Mouse (Mus musculus) CH12.LX (cell line): ENCODE measurements around the gene Igdcc4. TPM values are rescaled to one million over a fixed set of nuclear protein-coding genes. Genes with fewer than 3 reads are reported as not detected.

ENCODE experiments used
- DNase-seq: peaks from one replicate; pipeline ENCODE4 v3.0.0-alpha.2; 2013; ENCODE audit errors: extremely low read depth
- H3K27ac ChIP-seq: 2 replicates; pipeline ENCODE4 v1.5.1; 2012; ENCODE audit warnings: low read depth, mild to moderate bottlenecking, control low read depth, moderate library complexity; ENCODE audit not compliant: insufficient read depth
- H3K27me3 ChIP-seq: replicated peaks from 2 replicates; pipeline ENCODE3; 2012; ENCODE audit warnings: inconsistent platforms
- H3K36me3 ChIP-seq, 2 experiments: replicated peaks in 1 of 2; 2 replicates each; pipeline versions ENCODE3 to v1.6.1; 2012; ENCODE audit warnings: inconsistent platforms in 1 of 2, low read length in 1 of 2, mild to moderate bottlenecking in 1 of 2, mixed read lengths in 1 of 2, moderate library complexity in 1 of 2; ENCODE audit not compliant: control insufficient read depth in 1 of 2, insufficient read depth in 1 of 2
- H3K4me1 ChIP-seq, 2 experiments: 2 replicates each; pipeline ENCODE4 v1.6.1; 2012; ENCODE audit warnings: inconsistent platforms in 1 of 2, moderate library complexity in 1 of 2; ENCODE audit not compliant: insufficient read depth in 2 of 2, control insufficient read depth in 1 of 2
- H3K4me2 ChIP-seq: 2 replicates; pipeline ENCODE4 v1.6.1; 2012; ENCODE audit warnings: low read depth, mild to moderate bottlenecking, control low read depth; ENCODE audit not compliant: poor library complexity, insufficient read depth, severe bottlenecking
- H3K4me3 ChIP-seq, 3 experiments: fragments of 150-350 bp in 1 of 3; sonication (generic) in 1 of 3; replicated peaks in 1 of 3; 2 replicates each; pipeline versions ENCODE3 to v1.5.1; 2011 to 2012; ENCODE audit warnings: low read depth in 2 of 3, low read length in 2 of 3, mild to moderate bottlenecking in 2 of 3, moderate library complexity in 2 of 3, control low read depth in 1 of 3, improper control_type of control experiment in 1 of 3, inconsistent platforms in 1 of 3, mixed read lengths in 1 of 3; ENCODE audit not compliant: poor library complexity in 1 of 3
- H3K79me2 ChIP-seq: replicated peaks from 2 replicates; pipeline ENCODE4 v1.6.1; 2012; ENCODE audit warnings: mild to moderate bottlenecking, moderate library complexity; ENCODE audit not compliant: control insufficient read depth, poor library complexity, insufficient read depth, severe bottlenecking; ENCODE audit errors: extremely low read depth
- H3K9ac ChIP-seq: 2 replicates; pipeline ENCODE4 v1.6.1; 2012; ENCODE audit warnings: low read depth, mild to moderate bottlenecking, control low read depth, moderate library complexity; ENCODE audit not compliant: insufficient read depth
- H3K9me3 ChIP-seq: replicated peaks from 2 replicates; pipeline ENCODE3; 2012; ENCODE audit warnings: low read length, inconsistent platforms, mixed read lengths
- CHD1 ChIP-seq: IDR thresholded peaks from 2 replicates; pipeline ENCODE4 v1.6.1; 2012; ENCODE audit warnings: low read depth, low read length, improper control_type of control experiment, inconsistent platforms
- ELF1 ChIP-seq: IDR thresholded peaks from 2 replicates; pipeline ENCODE4 v1.6.1; 2014; ENCODE audit warnings: low read depth, mild to moderate bottlenecking, inconsistent platforms, low read length, improper control_type of control experiment
- EP300 ChIP-seq: IDR thresholded peaks from 2 replicates; pipeline ENCODE4 v1.6.1; 2011; ENCODE audit warnings: low read length, improper control_type of control experiment
- ETS1 ChIP-seq: conservative IDR thresholded peaks from 2 replicates; pipeline ENCODE4 v1.6.1; 2012; ENCODE audit warnings: low read depth, mild to moderate bottlenecking, inconsistent platforms, low read length, improper control_type of control experiment, moderate library complexity
- HCFC1 ChIP-seq: IDR thresholded peaks from 2 replicates; pipeline ENCODE4 v1.6.1; 2012; ENCODE audit warnings: low read depth, mild to moderate bottlenecking, inconsistent platforms, low read length, improper control_type of control experiment
- MAFK ChIP-seq: IDR thresholded peaks from 2 replicates; pipeline ENCODE4 v1.6.1; 2011; ENCODE audit warnings: low read length, improper control_type of control experiment; ENCODE audit not compliant: insufficient replicate concordance
- MAX ChIP-seq: IDR thresholded peaks from 2 replicates; pipeline ENCODE4 v1.6.1; 2011; ENCODE audit warnings: low read length, improper control_type of control experiment
- MEF2A ChIP-seq: IDR thresholded peaks from 2 replicates; pipeline ENCODE4 v1.6.1; 2014; ENCODE audit warnings: low read depth, mild to moderate bottlenecking, inconsistent platforms, low read length, improper control_type of control experiment, borderline replicate concordance
- MXI1 ChIP-seq: IDR thresholded peaks from 2 replicates; pipeline ENCODE4 v1.6.1; 2011; ENCODE audit warnings: mild to moderate bottlenecking, low read depth, low read length, improper control_type of control experiment
- MYC ChIP-seq: IDR thresholded peaks from 2 replicates; pipeline ENCODE4 v1.6.1; 2011; ENCODE audit warnings: low read depth, mild to moderate bottlenecking, improper control_type of control experiment, low read length
- RCOR1 ChIP-seq: conservative IDR thresholded peaks from 2 replicates; pipeline ENCODE4 v1.6.1; 2012; ENCODE audit warnings: low read depth, mild to moderate bottlenecking, inconsistent platforms, low read length, improper control_type of control experiment
- SIN3A ChIP-seq: IDR thresholded peaks from 2 replicates; pipeline ENCODE4 v1.6.1; 2012; ENCODE audit warnings: low read length, improper control_type of control experiment, inconsistent platforms
- TCF12 ChIP-seq: IDR thresholded peaks from 2 replicates; pipeline ENCODE4 v1.6.1; 2014; ENCODE audit warnings: low read depth, mild to moderate bottlenecking, inconsistent platforms, low read length, improper control_type of control experiment
- UBTF ChIP-seq: IDR thresholded peaks from 2 replicates; pipeline ENCODE4 v1.6.1; 2012; ENCODE audit warnings: low read depth, mild to moderate bottlenecking, inconsistent platforms, low read length, improper control_type of control experiment, moderate library complexity
- USF1 ChIP-seq: IDR thresholded peaks from 2 replicates; pipeline ENCODE4 v1.6.1; 2014; ENCODE audit warnings: low read depth, mild to moderate bottlenecking, inconsistent platforms, low read length, improper control_type of control experiment
- dilution Hi-C: fragments of 300-500 bp; cut with MboI; formaldehyde crosslinking; loops from 2 replicates; pipeline ENCODE4 v1.14.3; 2020; ENCODE audit warnings: low sequenced_read_pairs; ENCODE audit not compliant: extremely low pct_unique_long_range_greater_than_20kb, extremely low pct_ligation_motif_present
- in situ Hi-C: fragments of 300-500 bp; cut with MboI; formaldehyde crosslinking; loops from 3 replicates; pipeline ENCODE4 v1.14.3; 2019; ENCODE audit warnings: low sequenced_read_pairs, low pct_ligation_motif_present, low pct_unique_long_range_greater_than_20kb, mixed read lengths
- polyA plus RNA-seq: library from polyadenylated mRNA; unstranded; fragments of >175 nt; gene quantifications from 2 replicates; pipeline ENCODE4 v1.2.1, GENCODE M21; 2012; ENCODE audit warnings: low read depth; ENCODE audit not compliant: insufficient read length
- total RNA-seq, 2 experiments: library from RNA; depleted of rRNA; stranded (reverse); fragments of 300-350 nt in 1 of 2; fragments of >200 nt in 1 of 2; gene quantifications; 2 replicates each; pipeline ENCODE4 v1.2.3; 2012 to 2014

The Igdcc4 gene
- total and polyA plus RNA-seq, 3 experiments: 0.13 to 0.23 TPM; not detected in 1

DNA sequence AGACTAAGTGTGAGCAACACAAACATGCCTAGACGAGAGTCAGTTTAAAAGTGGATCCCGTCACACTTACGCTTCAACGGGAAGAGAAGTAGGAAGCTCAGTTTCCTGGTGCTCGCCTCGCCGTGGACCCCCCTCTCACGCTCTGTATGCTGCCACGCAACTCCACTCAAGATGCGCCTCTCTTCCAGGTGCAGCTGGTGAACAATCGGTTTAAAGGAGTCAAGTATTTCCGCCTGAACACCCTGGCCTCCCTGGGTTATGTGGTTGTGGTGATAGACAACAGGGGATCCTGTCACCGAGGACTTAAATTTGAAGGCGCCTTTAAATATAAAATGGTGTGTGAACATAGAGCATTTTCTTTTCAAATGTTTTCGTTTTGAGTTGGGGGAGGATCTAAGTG is 27.0 kb upstream of the Igdcc4 start:
- peak overlapping the region; percentile 31; the same call in 1 of the 2 replicates for H3K27ac ChIP-seq
- DNase-seq: peak; percentile 25
- no peaks in the 10 kb centered on the region for H3K27me3 ChIP-seq
- dilution Hi-C loops (no loop called here), in situ Hi-C loops (no loop called here)
- H3K4me1 ChIP-seq: peaks cover 7 to 56% of the 10 kb centered on the region in 2 experiments; a peak in 3 of 4 replicates
- H3K79me2 ChIP-seq: no peaks in the 10 kb centered on the region
- H3K36me3 ChIP-seq: peaks cover 42 to 67% of the 10 kb centered on the region in 2 experiments
- H3K4me2 ChIP-seq: no peak overlapping the region
- H3K9me3 ChIP-seq: no peaks in the 10 kb centered on the region
- no peak overlapping the region for H3K9ac ChIP-seq
- no peak for TF ChIP-seq CHD1
- no peak for TF ChIP-seq UBTF
- TF ChIP-seq RCOR1: no peak
- no peak for TF ChIP-seq USF1
- no peak for TF ChIP-seq MAFK
- TF ChIP-seq MEF2A: no peak
- no peak for TF ChIP-seq MAX
- no peak for TF ChIP-seq HCFC1
- no peak for TF ChIP-seq ETS1
- no peak for TF ChIP-seq MXI1
- no peak for TF ChIP-seq MYC
- no peak for TF ChIP-seq EP300
- TF ChIP-seq SIN3A: no peak
- TF ChIP-seq TCF12: no peak
- TF ChIP-seq ELF1: no peak
- no peak overlapping the region for H3K4me3 ChIP-seq

GRCm38 (mm10) chr9:65074855-65075493 is 26.3 kb upstream of the Igdcc4 start:
- dilution Hi-C loops: no loop called here
- no peaks in the 10 kb centered on the region for H3K27me3 ChIP-seq
- H3K79me2 ChIP-seq: no peaks in the 10 kb centered on the region
- peaks cover 42 to 67% of the 10 kb centered on the region in 2 experiments for H3K36me3 ChIP-seq
- TF ChIP-seq EP300: peak; percentile 21; the same call in 1 of the 2 replicates
- TF ChIP-seq MYC: no peak
- no peak overlapping the region for H3K9ac ChIP-seq
- peaks cover 7 to 56% of the 10 kb centered on the region in 2 experiments; a peak in 3 of 4 replicates for H3K4me1 ChIP-seq
- DNase-seq: peak; percentile 72
- H3K27ac ChIP-seq: peak overlapping the region; percentile 37; the same call in 1 of the 2 replicates
- no peak overlapping the region for H3K4me3 ChIP-seq
- no peaks in the 10 kb centered on the region for H3K9me3 ChIP-seq
- H3K4me2 ChIP-seq: no peak overlapping the region
- in situ Hi-C loops: no loop called here
